Mouse (Mus musculus) kidney, embryonic 14.5 days (tissue): ENCODE measurements around the gene Otud7b. TPM values are rescaled to one million over a fixed set of nuclear protein-coding genes. Genes with fewer than 3 reads are reported as not detected.
A peak's percentile ranks its signal among the peaks of the same experiment; 100 is the strongest.

Experiments
- ATAC-seq: fragments of 200-750 bp; cut with Nextera tagmentation; 2 replicates; pipeline ENCODE4 v1.8.0; 2017; ENCODE audit warnings: moderate number of reproducible peaks, mild to moderate bottlenecking, moderate TSS enrichment, moderate library complexity; ENCODE audit not compliant: low FRiP score, low TSS enrichment
- H3K27ac ChIP-seq: fragments of 300-500 bp; sonication (generic); 2 replicates; pipeline ENCODE4 v1.5.1; 2014; ENCODE audit warnings: low read depth, mild to moderate bottlenecking, low read length, moderate library complexity, mixed read lengths
- H3K27me3 ChIP-seq: fragments of 300-500 bp; sonication (generic); 2 replicates; pipeline ENCODE4 v1.6.1; 2014; ENCODE audit warnings: mild to moderate bottlenecking, low read length; ENCODE audit not compliant: control insufficient read depth, insufficient read depth
- H3K36me3 ChIP-seq: fragments of 300-500 bp; sonication (generic); 2 replicates; pipeline ENCODE4 v1.6.1; 2014; ENCODE audit warnings: low read length, mixed read lengths; ENCODE audit not compliant: control insufficient read depth, insufficient read depth
- H3K4me1 ChIP-seq: fragments of 300-500 bp; sonication (generic); 2 replicates; pipeline ENCODE4 v1.6.1; 2014; ENCODE audit warnings: low read length, mixed read lengths; ENCODE audit not compliant: control insufficient read depth, insufficient read depth
- H3K4me2 ChIP-seq: fragments of 300-500 bp; sonication (generic); replicated peaks from 2 replicates; pipeline ENCODE4 v1.6.1; 2014; ENCODE audit warnings: low read depth, mild to moderate bottlenecking, low read length
- H3K4me3 ChIP-seq: fragments of 300-500 bp; sonication (generic); 2 replicates; pipeline ENCODE4 v1.5.1; 2014; ENCODE audit warnings: mild to moderate bottlenecking, low read length
- H3K9ac ChIP-seq: fragments of 300-500 bp; sonication (generic); 2 replicates; pipeline ENCODE4 v1.6.1; 2014; ENCODE audit warnings: low read depth, mild to moderate bottlenecking, low read length, moderate library complexity
- H3K9me3 ChIP-seq: fragments of 300-500 bp; sonication (generic); 2 replicates; pipeline ENCODE4 v1.6.1; 2016; ENCODE audit warnings: low read length; ENCODE audit not compliant: control insufficient read depth
- WGBS: fragments of 180-500 bp; shearing (Covaris S2); extraction: QIAGEN DNeasy Blood & Tissue Kit; methylation state at CpG from one replicate; pipeline ENCODE4 v1.1.7; 2014; 5-methylcytosine and 5-hydroxymethylcytosine counted together
- polyA plus RNA-seq: library from polyadenylated mRNA; unstranded; fragments of >200 nt; fragmentation: Nextera tagmentation; extraction: Ambion mirVana; gene quantifications from 2 replicates; pipeline ENCODE4 v1.2.1, GENCODE M21; 2014

Otud7b gene
- polyA plus RNA-seq, 1 experiment from 2014 or later = 18.1 TPM

DNA sequence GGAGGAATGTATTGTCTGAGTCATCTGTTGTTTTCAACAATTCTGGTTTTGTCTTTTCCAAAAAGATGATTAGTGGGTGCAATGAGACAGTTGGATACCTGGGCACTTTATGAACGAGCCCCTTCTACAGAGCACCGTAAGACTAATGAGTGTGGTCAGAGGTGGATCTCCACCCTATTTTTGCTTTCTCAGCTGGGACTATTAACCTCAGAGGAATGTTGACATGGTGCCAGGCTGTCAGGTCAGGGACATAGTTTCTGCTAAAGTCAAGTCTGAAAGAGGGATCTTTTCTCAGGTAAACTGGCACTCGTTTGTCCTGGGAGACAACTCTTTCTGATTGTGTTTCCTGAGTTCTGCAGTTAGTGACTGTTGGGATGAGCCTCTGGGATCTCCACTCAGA, 30.7 kb downstream of the Otud7b start:
- Histone ChIP-seq H3K4me2 (no peak overlapping the region), H3K27ac (no peak overlapping the region), H3K9me3 (no peaks in the 10 kb centered on the region), H3K27me3 (no peaks in the 10 kb centered on the region), H3K4me1 (no peaks in the 10 kb centered on the region), H3K9ac (no peak overlapping the region), H3K4me3 (no peak overlapping the region), H3K36me3 (peaks cover 9% of the 10 kb centered on the region; the same call in 1 of the 2 replicates)
- no peak for ATAC-seq
- 69% methylated on average over 3 of the region's 3 CpGs for WGBS

DNA sequence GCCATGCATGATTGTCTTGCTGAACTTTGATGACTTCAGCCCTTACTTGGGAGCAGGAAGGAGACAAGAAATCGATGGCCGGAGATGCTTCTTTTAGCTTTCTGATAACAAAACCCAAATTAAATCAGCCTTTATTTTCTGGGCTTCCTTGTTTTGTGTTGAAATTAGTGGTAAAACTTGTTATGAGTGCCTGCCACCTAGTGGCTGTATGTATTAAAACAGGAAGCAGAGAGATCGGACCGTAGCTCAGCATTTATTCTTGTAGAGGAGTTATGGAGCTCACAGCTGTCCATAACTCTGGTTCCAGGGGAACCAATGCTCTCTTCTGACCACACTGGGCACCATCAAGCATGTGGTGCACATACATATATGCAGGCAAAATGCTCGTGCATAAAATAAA, 43.6 kb downstream of the Otud7b start:
- Histone ChIP-seq H3K27ac (no peak overlapping the region), H3K4me2 (no peak overlapping the region), H3K36me3 (peaks cover 51% of the 10 kb centered on the region), H3K9ac (no peak overlapping the region), H3K9me3 (no peaks in the 10 kb centered on the region), H3K4me3 (no peak overlapping the region), H3K27me3 (no peaks in the 10 kb centered on the region), H3K4me1 (no peaks in the 10 kb centered on the region)
- ATAC-seq = no peak
- 29% methylated on average over 5 of the region's 5 CpGs for WGBS

DNA sequence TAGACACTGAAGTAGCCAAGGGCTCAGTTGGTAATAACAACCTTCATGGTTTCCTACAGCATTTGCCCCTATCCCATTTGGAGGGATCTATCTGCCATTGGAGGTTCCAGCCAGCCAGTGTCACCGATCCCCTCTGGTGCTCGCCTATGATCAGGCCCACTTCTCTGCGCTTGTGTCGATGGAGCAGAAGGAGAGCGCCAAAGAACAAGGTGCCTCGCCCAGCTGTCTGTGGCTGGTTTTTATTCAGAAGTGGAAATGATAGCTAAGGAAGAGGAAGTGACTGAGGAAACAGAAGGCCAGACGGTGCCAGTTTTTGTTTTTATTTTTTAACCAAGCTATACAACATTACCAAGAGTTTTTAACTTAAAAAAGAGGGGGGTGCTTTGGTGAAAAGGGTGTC, 47.5 kb downstream of the Otud7b start:
- Histone ChIP-seq H3K9ac (no peak overlapping the region), H3K27me3 (no peaks in the 10 kb centered on the region), H3K4me2 (no peak overlapping the region), H3K27ac (no peak overlapping the region), H3K4me3 (no peak overlapping the region), H3K9me3 (no peaks in the 10 kb centered on the region), H3K4me1 (no peaks in the 10 kb centered on the region), H3K36me3 (peaks cover 57% of the 10 kb centered on the region)
- WGBS = 84% methylated on average over 7 of the region's 7 CpGs
- no peak for ATAC-seq

- WGBS = 92% methylated on average over 5 of the region's 5 CpGs
- peaks cover 57% of the 10 kb centered on the region for H3K36me3 ChIP-seq
Observed at GRCm38 (mm10) chr3:96152611-96153010, 48.3 kb downstream of the Otud7b start.

DNA sequence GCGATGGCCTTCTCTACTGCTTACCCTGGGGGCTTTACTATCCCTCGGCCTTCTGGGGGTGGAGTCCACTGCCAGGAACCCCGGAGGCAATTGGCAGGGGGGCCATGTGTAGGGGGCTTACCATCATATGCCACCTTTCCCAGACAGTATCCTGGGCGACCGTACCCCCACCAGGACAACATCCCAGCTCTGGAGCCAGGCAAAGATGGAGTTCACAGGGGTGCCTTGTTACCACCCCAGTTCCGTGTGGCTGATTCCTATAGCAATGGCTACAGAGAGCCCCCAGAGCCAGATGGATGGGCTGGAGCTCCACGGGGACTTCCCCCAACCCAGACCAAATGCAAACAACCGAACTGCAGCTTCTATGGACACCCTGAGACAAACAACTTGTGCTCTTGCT, 51.2 kb downstream of the Otud7b start:
- no peak overlapping the region for H3K9ac ChIP-seq
- no peak overlapping the region for H3K4me2 ChIP-seq
- no peak for ATAC-seq
- H3K27me3 ChIP-seq = no peaks in the 10 kb centered on the region
- no peaks in the 10 kb centered on the region for H3K9me3 ChIP-seq
- peaks cover 5% of the 10 kb centered on the region for H3K4me1 ChIP-seq
- H3K27ac ChIP-seq = no peak overlapping the region
- WGBS = 84% methylated on average over 8 of the region's 8 CpGs
- H3K36me3 ChIP-seq = peaks cover 53% of the 10 kb centered on the region
- H3K4me3 ChIP-seq = no peak overlapping the region

More at GRCm38 (mm10) chr3:96152611-96153010, 48.3 kb downstream of the Otud7b start:
- Histone ChIP-seq H3K4me2 (no peak overlapping the region), H3K27ac (no peak overlapping the region), H3K9ac (no peak overlapping the region), H3K4me3 (no peak overlapping the region), H3K4me1 (no peaks in the 10 kb centered on the region), H3K27me3 (no peaks in the 10 kb centered on the region), H3K9me3 (no peaks in the 10 kb centered on the region)
- ATAC-seq = no peak

GRCm38 (mm10) chr3:96159820-96160219, 55.5 kb downstream of the Otud7b start:
- no peaks in the 10 kb centered on the region for H3K9me3 ChIP-seq
- H3K4me3 ChIP-seq = no peak overlapping the region
- H3K4me2 ChIP-seq = no peak overlapping the region
- peaks cover 13% of the 10 kb centered on the region for H3K36me3 ChIP-seq
- peak overlapping the region; percentile 68; the same call in 1 of the 2 replicates for H3K27ac ChIP-seq
- H3K27me3 ChIP-seq = no peaks in the 10 kb centered on the region
- ATAC-seq = no peak
- no peak overlapping the region for H3K9ac ChIP-seq
- 61% methylated on average over 4 of the region's 4 CpGs for WGBS
- H3K4me1 ChIP-seq = peaks cover 10% of the 10 kb centered on the region

GRCm38 (mm10) chr3:96160222-96160802, 56.0 kb downstream of the Otud7b start:
- Histone ChIP-seq H3K36me3 (peaks cover 8% of the 10 kb centered on the region; the same call in 1 of the 2 replicates), H3K4me1 (peaks cover 10% of the 10 kb centered on the region), H3K9ac (peak overlapping the region; percentile 63; the same call in 1 of the 2 replicates), H3K4me2 (peak overlapping the region; percentile 80), H3K27me3 (no peaks in the 10 kb centered on the region), H3K9me3 (no peaks in the 10 kb centered on the region), H3K4me3 (no peak overlapping the region), H3K27ac (peak overlapping the region; percentile 73; the same call in 1 of the 2 replicates)
- 59% methylated on average over 4 of the region's 4 CpGs for WGBS
- ATAC-seq = no peak

GRCm38 (mm10) chr3:96160803-96161516, 56.6 kb downstream of the Otud7b start:
- WGBS = 2% methylated on average over 12 of the region's 12 CpGs

More at GRCm38 (mm10) chr3:96160803-96161516, 56.6 kb downstream of the Otud7b start:
- Histone ChIP-seq H3K27me3 (no peaks in the 10 kb centered on the region), H3K4me1 (peaks cover 10% of the 10 kb centered on the region), H3K4me2 (peak overlapping the region; percentile 80), H3K27ac (peak overlapping the region; percentile 73), H3K36me3 (peaks cover 2% of the 10 kb centered on the region; the same call in 1 of the 2 replicates), H3K4me3 (peak overlapping the region; percentile 53), H3K9ac (peak overlapping the region; percentile 63), H3K9me3 (no peaks in the 10 kb centered on the region)
- ATAC-seq = peak; percentile 83
